Mouse (Mus musculus) liver, adult 2 months (tissue): ENCODE measurements around the gene Glyctk. TPM values are rescaled to one million over a fixed set of nuclear protein-coding genes. Genes with fewer than 3 reads are reported as not detected.

Experiments
- DNase-seq: peaks from one replicate; pipeline ENCODE4 v3.0.0-alpha.2; 2011; ENCODE audit warnings: low read depth, low spot score; ENCODE audit errors: extremely low read depth
- H3K27ac ChIP-seq: fragments of 200-500 bp; replicated peaks from 2 replicates; pipeline ENCODE4 v1.5.1; 2012; ENCODE audit warnings: low read depth, mild to moderate bottlenecking, control low read depth, inconsistent platforms, low read length; ENCODE audit not compliant: insufficient read depth
- H3K27me3 ChIP-seq: fragments of 200-500 bp; 2 replicates; pipeline ENCODE4 v1.6.1; 2012; ENCODE audit warnings: mild to moderate bottlenecking, moderate library complexity, low read length, inconsistent platforms; ENCODE audit not compliant: control insufficient read depth, insufficient read depth
- H3K36me3 ChIP-seq: fragments of 200-500 bp; 2 replicates; pipeline ENCODE4 v1.6.1; 2012; ENCODE audit warnings: low read length, inconsistent platforms; ENCODE audit not compliant: control insufficient read depth, insufficient read depth
- H3K4me1 ChIP-seq: fragments of 200-500 bp; 2 replicates; pipeline ENCODE4 v1.6.1; 2011; ENCODE audit warnings: low read length; ENCODE audit not compliant: control insufficient read depth, insufficient read depth
- H3K4me3 ChIP-seq: fragments of 200-500 bp; 2 replicates; pipeline ENCODE4 v1.5.1; 2011; ENCODE audit warnings: low read depth, mild to moderate bottlenecking, control low read depth, low read length, moderate library complexity; ENCODE audit not compliant: insufficient read depth
- H3K79me2 ChIP-seq: fragments of 200-500 bp; 2 replicates; pipeline ENCODE4 v1.6.1; 2012; ENCODE audit warnings: inconsistent platforms, mild to moderate bottlenecking, low read length, moderate library complexity; ENCODE audit not compliant: control insufficient read depth, insufficient read depth
- H3K9ac ChIP-seq: fragments of 200-500 bp; 2 replicates; pipeline ENCODE4 v1.6.1; 2012; ENCODE audit warnings: low read depth, mild to moderate bottlenecking, control low read depth, inconsistent platforms, low read length
- CTCF ChIP-seq: fragments of 200-500 bp; IDR thresholded peaks from 2 replicates; pipeline ENCODE4 v1.5.1; 2011; ENCODE audit warnings: low read depth, low read length, control low read depth
- POLR2A ChIP-seq: fragments of 200-500 bp; IDR thresholded peaks from 2 replicates; pipeline ENCODE4 v1.6.1; 2011; ENCODE audit warnings: low read length, control low read depth; ENCODE audit not compliant: insufficient read depth; ENCODE audit errors: extremely low read depth
- WGBS: fragments of 180-500 bp; shearing (Covaris S2); methylation state at CpG from one replicate; pipeline ENCODE4 v1.1.7; 2018; 5-methylcytosine and 5-hydroxymethylcytosine counted together
- polyA plus RNA-seq: library from polyadenylated mRNA; depleted of rRNA; stranded (reverse); fragments of >200 nt; gene quantifications from 2 replicates; pipeline ENCODE4 v1.2.3, GENCODE M21; 2012
- total RNA-seq: library from RNA; depleted of rRNA; stranded (reverse); fragments of >200 nt; gene quantifications from 2 replicates; pipeline ENCODE4 v1.2.3, GENCODE M21; 2014

The Glyctk gene
- total and polyA plus RNA-seq, 2 experiments: 104 to 308 TPM

DNA sequence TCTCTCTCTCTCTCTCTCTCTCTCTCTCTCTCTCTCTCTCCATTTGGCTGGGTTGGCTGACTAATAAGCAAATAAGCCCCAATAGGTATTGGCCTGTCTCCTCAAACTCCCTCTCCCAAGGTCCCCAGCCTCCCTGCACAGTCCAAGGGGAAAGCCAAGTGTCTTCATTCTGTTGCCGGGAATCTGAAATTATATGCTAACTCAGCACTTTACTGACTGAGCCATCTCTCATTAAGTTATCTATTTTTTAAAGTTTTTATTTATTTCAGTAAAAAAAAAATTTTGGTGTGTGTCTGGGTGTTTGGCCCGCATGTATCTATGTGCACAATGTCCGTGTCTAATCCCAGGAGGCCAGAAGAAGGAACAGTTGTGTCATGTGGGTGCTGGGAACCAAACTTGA, 44.0 kb upstream of the Glyctk start:
- peaks cover 7% of the 10 kb centered on the region for H3K4me1 ChIP-seq
- WGBS: 75% methylated on average over 3 of the region's 3 CpGs
- H3K9ac ChIP-seq: no peak overlapping the region
- no peak overlapping the region for H3K4me3 ChIP-seq
- H3K36me3 ChIP-seq: no peaks in the 10 kb centered on the region
- H3K79me2 ChIP-seq: no peaks in the 10 kb centered on the region
- no peak for TF ChIP-seq POLR2A
- no peak for TF ChIP-seq CTCF
- no peaks in the 10 kb centered on the region for H3K27me3 ChIP-seq
- H3K27ac ChIP-seq: no peak overlapping the region
- DNase-seq: no peak

DNA sequence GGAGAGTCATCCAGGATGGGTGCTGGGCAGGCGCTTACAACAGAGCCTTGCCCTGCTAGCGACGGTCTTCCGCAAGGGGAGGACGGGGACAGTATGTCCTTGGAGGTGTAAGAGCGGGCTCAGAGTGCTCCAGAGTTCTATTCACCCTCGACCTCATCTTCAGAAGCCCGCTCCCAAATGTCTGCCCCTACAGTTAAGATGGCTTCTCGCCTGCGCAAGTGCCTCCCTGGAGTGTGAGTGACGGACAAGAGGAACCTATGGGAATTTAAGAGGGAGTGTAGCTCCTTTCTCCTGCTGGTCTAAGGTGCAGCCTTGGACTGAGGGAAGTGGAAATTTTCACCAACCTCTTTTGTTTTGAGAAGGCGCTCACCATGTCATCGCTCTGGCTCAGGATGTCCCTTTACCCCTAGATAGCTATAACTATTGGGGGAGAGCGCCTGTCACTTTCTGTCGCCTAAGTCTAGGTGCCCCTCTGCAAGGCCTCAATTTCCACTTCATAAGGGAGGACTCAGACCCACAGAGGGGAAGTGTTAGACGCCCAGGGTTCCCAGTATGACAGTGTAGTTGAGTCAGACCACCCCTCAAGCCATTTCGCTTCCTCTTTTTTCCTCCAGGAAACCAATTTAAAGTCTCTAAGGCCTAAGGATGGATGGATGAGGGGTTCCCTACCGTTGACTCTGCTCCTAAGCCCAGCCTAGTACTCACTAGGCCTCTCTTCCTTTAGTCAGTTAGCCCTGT, 41.8 kb upstream of the Glyctk start, which contains the start of gene Ppm1m:
Ppm1m (minus strand) TSS at position 212 of the 738 bp plus-strand sequence.
- H3K79me2 ChIP-seq: no peaks in the 10 kb centered on the region
- H3K27me3 ChIP-seq: no peaks in the 10 kb centered on the region
- TF ChIP-seq POLR2A (no peak), CTCF (no peak)
- WGBS: 68% methylated on average over 18 of the region's 18 CpGs
- no peak for DNase-seq
- peaks cover 7% of the 10 kb centered on the region for H3K4me1 ChIP-seq
- 0 out of 2 replicates have a peak within 1 kb of the TSS, but pooled peaks have one; percentile 5 for H3K27ac ChIP-seq
- peak within 1 kb of the TSS; percentile 72 for H3K4me3 ChIP-seq
- H3K9ac ChIP-seq: peak within 1 kb of the TSS; percentile 83
- no peaks in the 10 kb centered on the region for H3K36me3 ChIP-seq

DNA sequence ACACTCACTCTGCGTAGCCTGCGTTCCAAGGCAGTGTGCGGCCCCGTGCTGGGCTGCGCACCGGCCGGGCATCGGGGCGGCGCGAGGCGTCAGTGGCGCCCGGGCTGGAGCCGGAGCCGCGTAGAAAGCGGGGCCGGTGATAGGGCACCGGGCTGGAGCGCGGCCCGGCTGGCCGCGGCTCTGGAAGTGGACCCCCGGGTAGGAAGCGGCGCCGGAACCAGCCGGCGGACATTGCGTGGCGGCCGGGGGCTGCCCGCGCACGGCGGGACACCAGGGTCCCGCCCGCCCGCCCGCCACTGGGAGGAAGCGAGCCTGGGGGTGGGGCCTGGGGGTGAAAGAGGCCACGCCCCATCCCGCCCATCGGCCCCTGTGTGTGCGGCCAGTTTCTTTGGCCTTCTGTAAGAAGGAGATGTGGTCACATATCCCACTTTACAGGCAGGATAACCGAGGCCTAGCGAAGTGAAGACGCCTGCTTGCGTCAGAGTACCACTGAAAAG, 41.1 kb upstream of the Glyctk start:
- 0 out of 2 replicates have a peak overlapping the region, but pooled peaks have one; percentile 5 for H3K27ac ChIP-seq
- H3K27me3 ChIP-seq: no peaks in the 10 kb centered on the region
- 0 out of 2 replicates have a peak, but pooled peaks have one; percentile 31 for TF ChIP-seq POLR2A
- no peak for TF ChIP-seq CTCF
- 2% methylated on average over 36 of the region's 51 CpGs for WGBS
- DNase-seq: peak; percentile 54
- peak overlapping the region; percentile 72 for H3K4me3 ChIP-seq
- peaks cover 11% of the 10 kb centered on the region for H3K4me1 ChIP-seq
- peak overlapping the region; percentile 83 for H3K9ac ChIP-seq
- H3K79me2 ChIP-seq: no peaks in the 10 kb centered on the region
- H3K36me3 ChIP-seq: no peaks in the 10 kb centered on the region

DNA sequence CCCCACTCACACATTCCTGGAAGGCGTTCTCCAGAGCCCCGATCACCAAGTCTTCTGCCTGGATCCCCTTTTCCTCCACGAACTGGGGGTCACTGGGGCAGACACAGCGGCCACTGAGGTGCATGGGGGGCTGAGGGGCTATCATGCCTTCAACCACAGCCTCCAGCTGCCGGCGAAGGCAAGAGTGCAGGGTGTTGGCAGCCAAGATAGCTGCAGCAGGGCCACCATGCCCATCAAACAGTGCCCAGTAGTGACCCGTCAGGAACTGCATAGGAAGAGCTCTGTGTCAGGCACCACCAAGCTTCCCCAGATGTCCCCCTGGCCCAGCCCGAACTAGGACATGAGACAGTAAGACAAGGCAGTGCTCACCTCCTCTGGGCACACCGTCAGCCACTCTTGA, 39.8 kb upstream of the Glyctk start:
- peaks cover 20% of the 10 kb centered on the region for H3K4me1 ChIP-seq
- no peak overlapping the region for H3K9ac ChIP-seq
- H3K27me3 ChIP-seq: no peaks in the 10 kb centered on the region
- H3K36me3 ChIP-seq: no peaks in the 10 kb centered on the region
- no peaks in the 10 kb centered on the region for H3K79me2 ChIP-seq
- WGBS: 98% methylated on average over 9 of the region's 9 CpGs
- H3K4me3 ChIP-seq: no peak overlapping the region
- no peak overlapping the region for H3K27ac ChIP-seq
- DNase-seq: no peak
- TF ChIP-seq POLR2A (no peak), CTCF (no peak)

DNA sequence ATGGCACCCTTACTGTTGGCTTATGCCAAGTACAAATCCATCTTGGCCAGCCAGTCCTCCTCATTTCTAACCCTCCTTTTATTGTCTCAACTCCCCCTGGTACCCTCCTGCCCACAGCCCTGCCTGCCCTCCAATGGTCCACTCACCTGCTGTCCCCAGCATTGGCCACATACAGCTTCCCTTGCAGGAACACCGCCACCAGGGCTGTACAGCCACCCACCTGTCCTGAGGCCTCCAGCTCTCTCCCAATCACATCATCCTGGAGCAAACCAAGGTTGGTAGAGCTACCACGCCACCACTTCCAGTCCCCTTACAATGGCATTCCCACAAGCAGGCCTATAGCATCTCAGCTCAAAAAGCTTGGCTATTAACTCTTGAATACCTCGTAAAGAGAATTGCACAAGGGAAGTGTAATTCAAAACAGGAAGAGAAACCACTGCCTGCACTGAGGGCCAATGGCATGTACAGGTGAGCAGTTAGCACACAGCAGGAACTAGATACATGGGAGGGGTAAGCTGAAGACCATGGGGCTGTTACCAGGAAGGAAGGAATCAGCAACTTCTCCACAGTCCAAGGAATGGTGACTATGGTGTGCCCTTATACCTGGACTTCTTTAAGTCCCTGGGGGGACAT, 39.3 kb upstream of the Glyctk start:
- H3K4me3 ChIP-seq: no peak overlapping the region
- H3K4me1 ChIP-seq: peaks cover 19% of the 10 kb centered on the region
- H3K36me3 ChIP-seq: no peaks in the 10 kb centered on the region
- DNase-seq: no peak
- no peak overlapping the region for H3K27ac ChIP-seq
- TF ChIP-seq POLR2A (no peak), CTCF (no peak)
- no peaks in the 10 kb centered on the region for H3K27me3 ChIP-seq
- WGBS: 98% methylated on average over 3 of the region's 3 CpGs
- H3K9ac ChIP-seq: no peak overlapping the region
- H3K79me2 ChIP-seq: no peaks in the 10 kb centered on the region

DNA sequence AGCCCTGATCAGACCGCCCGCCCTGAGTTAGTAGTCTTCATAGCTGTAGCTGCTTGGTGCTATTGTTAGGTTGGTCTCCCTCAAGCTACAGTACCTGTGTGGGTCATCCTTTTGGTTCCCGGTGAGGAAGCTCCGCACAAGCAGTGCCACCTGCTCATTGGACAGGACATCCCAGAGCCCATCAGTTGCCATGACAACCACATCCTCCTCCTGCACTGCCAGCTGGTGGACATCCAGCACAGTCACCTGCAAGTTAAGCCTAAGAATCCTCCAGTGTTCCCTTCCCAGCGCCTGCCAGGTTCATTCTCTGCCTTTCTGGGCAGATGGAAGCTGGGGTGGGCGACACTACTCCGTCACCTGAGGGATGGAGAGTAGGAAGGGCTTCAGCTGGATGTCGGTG, 37.8 kb upstream of the Glyctk start:
- TF ChIP-seq POLR2A (no peak), CTCF (no peak)
- H3K9ac ChIP-seq: no peak overlapping the region
- peaks cover 9% of the 10 kb centered on the region for H3K36me3 ChIP-seq
- no peak overlapping the region for H3K27ac ChIP-seq
- no peak overlapping the region for H3K4me3 ChIP-seq
- no peak for DNase-seq
- H3K27me3 ChIP-seq: no peaks in the 10 kb centered on the region
- no peaks in the 10 kb centered on the region for H3K79me2 ChIP-seq
- H3K4me1 ChIP-seq: peaks cover 19% of the 10 kb centered on the region
- 96% methylated on average over 8 of the region's 8 CpGs for WGBS
